ENCODE assay signal across 9 mouse cellular contexts in the genomic region with DNA sequence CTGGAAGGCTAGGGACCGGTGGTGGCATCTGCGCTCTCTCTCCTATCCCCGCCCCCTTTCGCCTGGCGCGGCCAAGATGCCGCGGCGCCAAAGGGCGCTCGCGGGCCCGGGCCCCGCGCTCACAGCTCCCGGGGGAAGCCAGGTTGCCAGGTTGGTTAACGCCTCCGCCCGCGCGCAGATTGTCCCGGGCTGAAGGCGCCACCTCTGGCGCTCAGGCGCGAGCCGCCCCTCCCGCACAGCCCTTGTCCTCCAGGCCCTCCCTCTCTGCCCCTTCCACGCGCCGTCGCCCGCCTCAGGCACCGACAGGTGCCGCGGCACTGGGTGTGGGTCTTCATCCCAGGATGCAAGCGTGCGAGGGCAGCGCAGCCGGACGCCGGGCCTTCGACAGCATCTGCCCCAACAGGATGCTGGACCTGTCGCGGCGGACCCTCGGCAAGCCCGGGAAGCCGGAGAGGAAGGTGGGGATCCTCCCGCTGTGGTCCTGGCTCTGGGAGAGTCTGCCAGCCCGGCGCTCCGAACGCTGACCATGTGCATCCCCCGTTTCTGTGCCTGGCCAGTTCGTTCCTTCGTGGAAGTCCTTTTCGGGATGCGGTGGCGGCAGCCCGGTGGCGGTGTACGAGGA. TPM values are rescaled to one million over a fixed set of nuclear protein-coding genes. Genes with fewer than 3 reads are reported as not detected.
A peak's percentile ranks its signal among the peaks of the same experiment; 100 is the strongest.
DNase-seq lines count a peak whose midpoint lies in the region; ATAC-seq and TF ChIP-seq lines count a peak whose summit lies in the region.
"Had no signal": no experiment of that assay in that cellular context is flagged by ENCODE, and none has a peak within 500 bp of the region (broad histone marks: within the 10 kb centered on the region; RNA-seq: fewer than 3 reads in every experiment).

Gene Mcidas, plus strand, starts transcription at position 315 of the 622 bp plus-strand sequence.

- H3K27ac ChIP-seq in hindbrain, embryonic 10.5 days = no peak within 1 kb of the TSS; the same call in 1 of the 2 replicates
- no peak within 1 kb of the TSS for H3K27ac ChIP-seq in limb, embryonic 15.5 days
- H3K27ac ChIP-seq: macrophage had no signal

- H3ac ChIP-seq in myocyte (ENCODE audit: control insufficient read depth, insufficient read length) = no peak within 1 kb of the TSS

- H3K4me3 ChIP-seq in hindbrain, embryonic 10.5 days = peak within 1 kb of the TSS; percentile 54
- H3K4me3 ChIP-seq in limb, embryonic 15.5 days = peak within 1 kb of the TSS; percentile 38
- H3K4me3 ChIP-seq in myocyte = no peak within 1 kb of the TSS

- H3K27me3 ChIP-seq in hindbrain, embryonic 10.5 days (ENCODE audit: insufficient read depth, poor library complexity, severe bottlenecking) = peaks cover 99% of the 10 kb centered on the region
- peaks cover 92% of the 10 kb centered on the region for H3K27me3 ChIP-seq in limb, embryonic 15.5 days
- H3K27me3 ChIP-seq in myocyte (ENCODE audit: control insufficient read depth, insufficient read depth, insufficient read length) = peaks cover 26% of the 10 kb centered on the region

- WGBS in hindbrain, embryonic 10.5 days = under 1% methylated on average over 63 of the region's 63 CpGs
- under 1% methylated on average over 62 of the region's 63 CpGs for WGBS in limb, embryonic 15.5 days

- TF ChIP-seq POLR2A in myocyte (IDR thresholded peaks at IDR 0.05; ENCODE audit: insufficient read length, low read depth) = no peak

- intact Hi-C loops in left cerebral cortex, postnatal 4 days (cut with DNase I) = no loop called here
- intact Hi-C loops in left cerebral cortex, postnatal 14 days (cut with DNase I) = no loop called here

- no peak within 1 kb of the TSS; the same call in 1 of the 2 replicates for H3K9ac ChIP-seq in limb, embryonic 15.5 days

- H3K36me3 ChIP-seq in hindbrain, embryonic 10.5 days = no peaks in the 10 kb centered on the region
- H3K36me3 ChIP-seq in limb, embryonic 15.5 days = no peaks in the 10 kb centered on the region
- no peaks in the 10 kb centered on the region for H3K36me3 ChIP-seq in myocyte (ENCODE audit: control insufficient read depth, insufficient read depth)

- ATAC-seq in limb, embryonic 15.5 days (ENCODE audit: insufficient number of reproducible peaks, low FRiP score, low TSS enrichment, low read depth) = no peak

- peaks cover 39% of the 10 kb centered on the region for H3K4me1 ChIP-seq in hindbrain, embryonic 10.5 days (replicated peaks)
- peaks cover 31% of the 10 kb centered on the region for H3K4me1 ChIP-seq in limb, embryonic 15.5 days

- H3K4me2 ChIP-seq in limb, embryonic 15.5 days = peak within 1 kb of the TSS; percentile 75
- H3K4me2 ChIP-seq in myocyte (ENCODE audit: low read depth) = peak within 1 kb of the TSS; percentile 48

- DNase-seq in left cerebral cortex, postnatal 4 days = peak; percentile 56
- no peak for DNase-seq in left cerebral cortex, postnatal 14 days (ENCODE audit: low spot score in 2 of 2)
- DNase-seq in cerebellum, postnatal 36 days = peak; percentile 22 to 26
- DNase-seq in hindbrain, embryonic 10.5 days (ENCODE audit: low spot score) = peak; percentile 52
- no peak for DNase-seq in right cerebral cortex, postnatal 25 days
- DNase-seq in layer of hippocampus, adult 9-10 months (ENCODE audit: low spot score) = no peak

- H3K79me2 ChIP-seq in myocyte (ENCODE audit: control insufficient read depth, insufficient read depth) = no peaks in the 10 kb centered on the region

- no peaks in the 10 kb centered on the region for H3K9me3 ChIP-seq in hindbrain, embryonic 10.5 days
- H3K9me3 ChIP-seq in limb, embryonic 15.5 days = no peaks in the 10 kb centered on the region

TF ChIP-seq in myocyte, 11 proteins besides CTCF, POLR2A, EP300 and RAD21:
- TF ChIP-seq SRF (IDR thresholded peaks at IDR 0.05; ENCODE audit: control insufficient read depth, insufficient read length, low read depth) (no peak), MAX (IDR thresholded peaks at IDR 0.05; ENCODE audit: low read depth) (no peak), USF1 (IDR thresholded peaks at IDR 0.05; ENCODE audit: low read depth) (no peak), REST (IDR thresholded peaks at IDR 0.05; ENCODE audit: insufficient read depth, insufficient read length) (no peak), CEBPB (IDR thresholded peaks at IDR 0.05; ENCODE audit: insufficient read depth, poor library complexity, severe bottlenecking) (no peak), TCF3 (IDR thresholded peaks at IDR 0.05; ENCODE audit: insufficient read length, low read depth) (no peak), MYOG (IDR thresholded peaks at IDR 0.05; ENCODE audit: control insufficient read depth in 1 of 3, insufficient read depth in 1 of 3, insufficient read length in 2 of 3, low read depth in 2 of 3) (no peak), MYOD1 (IDR thresholded peaks at IDR 0.05; ENCODE audit: control insufficient read depth in 1 of 3, insufficient read length in 2 of 3, low read depth in 2 of 3) (no peak)

RNA-seq across cellular contexts. Expression of gene Mcidas, which starts in this region (rescaled TPM):
- under 1 TPM; 0.28 to 0.62 TPM for total RNA-seq in left cerebral cortex, postnatal 4 days (2021)
- total RNA-seq in left cerebral cortex, postnatal 14 days (2021) = under 1 TPM; 0.20 to 0.36 TPM
- 2.9 and 3.6 TPM in 2 replicates for polyA plus RNA-seq in hindbrain, embryonic 10.5 days (2016; fragmentation: Nextera tagmentation; extraction: Ambion mirVana)
- polyA plus RNA-seq in limb, embryonic 15.5 days (2015; fragmentation: Nextera tagmentation; extraction: Ambion mirVana) = not detected in 2 replicates
- not detected for polyA plus RNA-seq in myocyte (2012; fragmentation: generic; extraction: Trizol)
- polyA plus RNA-seq: macrophage had no signal

Comparison
In these comparisons a context has a peak if more than half of its experiments do, and no peak if none do; other contexts are left out.
1. Peak in DNase-seq in left cerebral cortex, postnatal 4 days; RNA of the gene not detected or under 1 TPM.
2. DNase-seq: peak in cerebellum, postnatal 36 days (2 of 2) and hindbrain, embryonic 10.5 days (single experiment); none in left cerebral cortex, postnatal 14 days (0 of 2), right cerebral cortex, postnatal 25 days (single experiment) and layer of hippocampus, adult 9-10 months (single experiment).